29 mouse cellular contexts compared by ENCODE assay signal in genomic region chr13:62862875-62863274, GRCm38 (mm10). TPM values are rescaled to one million over a fixed set of nuclear protein-coding genes. Genes with fewer than 3 reads are reported as not detected.
DNase-seq lines count a peak whose midpoint lies in the region; ATAC-seq and TF ChIP-seq lines count a peak whose summit lies in the region.
"Had no signal": no experiment of that assay in that cellular context is flagged by ENCODE, and none has a peak within 500 bp of the region (broad histone marks: within the 10 kb centered on the region; RNA-seq: fewer than 3 reads in every experiment).

No protein-coding gene starts in this region.

- H3K27me3 ChIP-seq in liver, adult 2 months (ENCODE audit: control insufficient read depth, insufficient read depth, low read length): no peaks in the 10 kb centered on the region
- H3K27me3 ChIP-seq in liver, embryonic 11.5 days (replicated peaks; ENCODE audit: control insufficient read depth, insufficient read depth, low read length): no peaks in the 10 kb centered on the region
- no peaks in the 10 kb centered on the region for H3K27me3 ChIP-seq in liver, embryonic 14.5 days (ENCODE audit: control insufficient read depth, insufficient read depth, low read length)
- H3K27me3 ChIP-seq: embryonic facial prominence, embryonic 13.5 days; hindbrain, embryonic 13.5 days had no signal

- no peak for TF ChIP-seq POLR2A in liver, adult 2 months (IDR thresholded peaks at IDR 0.05; ENCODE audit: extremely low read depth, insufficient read depth, low read length)

- DNase-seq in kidney, adult 18-20 months: peak; percentile 4
- DNase-seq in kidney, adult 8-10 months: no peak
- peak; percentile 36 for DNase-seq in liver, adult 2 months (ENCODE audit: extremely low read depth, low read depth, low spot score)
- DNase-seq in liver (no peak), MN1 (ENCODE audit: low spot score) (no peak)
- no peak for DNase-seq in liver, embryonic 11.5 days (ENCODE audit: low spot score)
- no peak for DNase-seq in liver, embryonic 14.5 days (ENCODE audit: low read depth in 3 of 3, low spot score in 3 of 3)
- DNase-seq in cerebellum, adult 11-12 months: no peak
- DNase-seq: adrenal gland, adult 8-10 months; adrenal gland, postnatal 25 days; cerebellum, adult 18-20 months; cerebellum, adult 9-10 months; cerebellum, postnatal 14 days; forebrain, postnatal 0 days; gastrocnemius, adult 2 months; gastrocnemius, postnatal 14 days; heart, adult 11 months; heart, postnatal 36 days had no signal

- no peak overlapping the region for H3K9ac ChIP-seq in liver, adult 2 months (ENCODE audit: low read depth, low read length)
- H3K9ac ChIP-seq in liver, embryonic 11.5 days (ENCODE audit: low read depth, low read length): no peak overlapping the region
- no peak overlapping the region for H3K9ac ChIP-seq in liver, embryonic 14.5 days (replicated peaks)
- H3K9ac ChIP-seq: embryonic facial prominence, embryonic 13.5 days; forebrain, postnatal 0 days; hindbrain, embryonic 13.5 days had no signal

- 0 out of 2 replicates have a peak, but pooled peaks have one; percentile 16 for ATAC-seq in liver, embryonic 11.5 days (replicated peaks; ENCODE audit: low FRiP score)
- 0 out of 2 replicates have a peak, but pooled peaks have one; percentile 18 for ATAC-seq in liver, embryonic 14.5 days (ENCODE audit: insufficient read depth)
- ATAC-seq: activated CD4-positive, CD25-positive, alpha-beta regulatory T cell, adult 4 months; CD4-positive, CD25-positive, alpha-beta regulatory T cell, adult 4 months; forebrain, embryonic 14.5 days; forebrain, postnatal 0 days; hindbrain, embryonic 16.5 days had no signal

- no peak for TF ChIP-seq EP300 in liver, embryonic 14.5 days (IDR thresholded peaks at IDR 0.05; ENCODE audit: low read depth)

- no peak for TF ChIP-seq CTCF in liver, adult 2 months (IDR thresholded peaks at IDR 0.05; ENCODE audit: low read depth, low read length)
- no peak for TF ChIP-seq CTCF in liver, embryonic 14.5 days (IDR thresholded peaks at IDR 0.05; ENCODE audit: low read depth)

- no peak overlapping the region; the same call in 1 of the 2 replicates for H3K27ac ChIP-seq in liver, adult 2 months (replicated peaks; ENCODE audit: insufficient read depth, low read depth, low read length)
- H3K27ac ChIP-seq in liver, embryonic 11.5 days (ENCODE audit: low read depth, low read length): no peak overlapping the region
- H3K27ac ChIP-seq in liver, embryonic 14.5 days: no peak overlapping the region
- H3K27ac ChIP-seq: embryonic facial prominence, embryonic 13.5 days; forebrain, embryonic 10.5 days; hindbrain, embryonic 10.5 days; hindbrain, embryonic 13.5 days had no signal

- H3K4me3 ChIP-seq in liver, adult 2 months (ENCODE audit: insufficient read depth, low read depth, low read length): no peak overlapping the region
- no peak overlapping the region for H3K4me3 ChIP-seq in liver, embryonic 11.5 days (ENCODE audit: low read depth, low read length)
- H3K4me3 ChIP-seq in liver, embryonic 14.5 days (ENCODE audit: insufficient read depth in 1 of 2, low read depth in 2 of 2, low read length in 2 of 2): no peak overlapping the region
- H3K4me3 ChIP-seq: embryonic facial prominence, embryonic 13.5 days; forebrain, embryonic 10.5 days; gastrocnemius, adult 2 months; hindbrain, embryonic 10.5 days; hindbrain, embryonic 13.5 days had no signal

- no peaks in the 10 kb centered on the region for H3K9me3 ChIP-seq in liver, embryonic 11.5 days (ENCODE audit: control insufficient read depth, low read length)
- H3K9me3 ChIP-seq in liver, embryonic 14.5 days (ENCODE audit: control insufficient read depth, low read length): no peaks in the 10 kb centered on the region
- H3K9me3 ChIP-seq: embryonic facial prominence, embryonic 13.5 days; forebrain, embryonic 10.5 days; hindbrain, embryonic 10.5 days; hindbrain, embryonic 13.5 days had no signal

- H3K36me3 ChIP-seq in liver, adult 2 months (ENCODE audit: control insufficient read depth, insufficient read depth, low read length): peaks cover 43% of the 10 kb centered on the region
- H3K36me3 ChIP-seq in liver, embryonic 11.5 days (ENCODE audit: control insufficient read depth, insufficient read depth, low read length): no peaks in the 10 kb centered on the region
- H3K36me3 ChIP-seq in liver, embryonic 14.5 days (replicated peaks; ENCODE audit: control insufficient read depth, insufficient read depth, low read depth): no peaks in the 10 kb centered on the region
- H3K36me3 ChIP-seq: embryonic facial prominence, embryonic 13.5 days; forebrain, embryonic 10.5 days; hindbrain, embryonic 10.5 days; hindbrain, embryonic 13.5 days had no signal

- H3K79me2 ChIP-seq in liver, adult 2 months (ENCODE audit: control insufficient read depth, insufficient read depth, low read length): no peaks in the 10 kb centered on the region

- no peak overlapping the region for H3K4me2 ChIP-seq in liver, embryonic 11.5 days
- H3K4me2 ChIP-seq in liver, embryonic 14.5 days (ENCODE audit: low read depth): no peak overlapping the region
- H3K4me2 ChIP-seq: embryonic facial prominence, embryonic 13.5 days; hindbrain, embryonic 13.5 days had no signal

- no peaks in the 10 kb centered on the region for H3K4me1 ChIP-seq in liver, adult 2 months (ENCODE audit: control insufficient read depth, insufficient read depth, low read length)
- no peaks in the 10 kb centered on the region; the same call in 1 of the 2 replicates for H3K4me1 ChIP-seq in liver, embryonic 11.5 days (replicated peaks; ENCODE audit: control insufficient read depth, insufficient read depth, low read length)
- no peaks in the 10 kb centered on the region for H3K4me1 ChIP-seq in liver, embryonic 14.5 days (replicated peaks; ENCODE audit: control insufficient read depth in 2 of 2, insufficient read depth in 2 of 2, low read length in 1 of 2)

- WGBS in liver, adult 2 months: 80% methylated on average over 3 of the region's 3 CpGs
- 54% methylated on average over 3 of the region's 3 CpGs for WGBS in liver, embryonic 11.5 days
- 43% methylated on average over 3 of the region's 3 CpGs for WGBS in liver, embryonic 14.5 days (ENCODE audit: insufficient replicate concordance)

RNA-seq across cellular contexts. Expression of gene Fbp2, which starts 4.7 kb away (rescaled TPM):
- 0.09 TPM in 1 of 2 replicates, not detected in the other for total RNA-seq in liver, adult 2 months (2014; rRNA removed)
- polyA plus RNA-seq in liver, adult 2 months (2012; rRNA removed): 0.09 and 0.10 TPM in 2 replicates
- not detected in 2 replicates for polyA plus RNA-seq in liver, embryonic 11.5 days (2014; fragmentation: Nextera tagmentation; extraction: Ambion mirVana)
- polyA plus RNA-seq in liver, embryonic 14.5 days (2012; rRNA removed): 0.02 and 0.11 TPM in 2 replicates
- polyA plus RNA-seq in liver, embryonic 14.5 days (2014; fragmentation: Nextera tagmentation; extraction: Ambion mirVana): not detected in 2 replicates
- polyA plus RNA-seq: activated CD4-positive, CD25-positive, alpha-beta regulatory T cell, adult 4 months; C2C12; CD4-positive, CD25-positive, alpha-beta regulatory T cell, adult 4 months; hindbrain, embryonic 10.5 days had no signal

RNA-seq across cellular contexts. Expression of gene Fbp1, which starts 25.2 kb away (rescaled TPM):
- total RNA-seq in liver, adult 2 months (2014; rRNA removed): 1,448 and 1,888 TPM in 2 replicates
- 1,550 and 1,804 TPM in 2 replicates for polyA plus RNA-seq in liver, adult 2 months (2012; rRNA removed)
- polyA plus RNA-seq in liver, embryonic 11.5 days (2014; fragmentation: Nextera tagmentation; extraction: Ambion mirVana): not detected in 2 replicates
- polyA plus RNA-seq in liver, embryonic 14.5 days (2012; rRNA removed): 0.68 and 1.2 TPM in 2 replicates
- 2.1 and 4.5 TPM in 2 replicates for polyA plus RNA-seq in liver, embryonic 14.5 days (2014; fragmentation: Nextera tagmentation; extraction: Ambion mirVana)
- total RNA-seq: forebrain, postnatal 0 days; gastrocnemius, adult 2 months; gastrocnemius, postnatal 14 days; heart, adult 8-10 months; heart, postnatal 36 days; MEL had no signal
- polyA plus RNA-seq: activated CD4-positive, CD25-positive, alpha-beta regulatory T cell, adult 4 months; C2C12; CD4-positive, CD25-positive, alpha-beta regulatory T cell, adult 4 months; forebrain, embryonic 10.5 days; forebrain, embryonic 14.5 days had no signal

Comparison
In these comparisons a context has a peak if more than half of its experiments do, and no peak if none do; other contexts are left out.
1. DNase-seq: peak in kidney, adult 18-20 months (single experiment) and liver, adult 2 months (single experiment); none in kidney, adult 8-10 months (0 of 2), liver (single experiment), liver, embryonic 11.5 days (single experiment), liver, embryonic 14.5 days (0 of 3), MN1 (single experiment) and cerebellum, adult 11-12 months (single experiment).
2. RNA of gene Fbp1, which starts 25.2 kb away (polyA plus RNA-seq): 1,550 to 1,804 TPM in liver, adult 2 months; 0.68 to 4.5 TPM in liver, embryonic 14.5 days and not detected in liver, embryonic 11.5 days; every median in the first group is over 100 times any median in the second.